Mouse (Mus musculus): ENCODE data around the gene Fibcd1.

The Fibcd1 gene

GRCm38 (mm10) chr2:31844729-31845136 is 1.1 kb downstream of the Fibcd1 start:
- DNase-seq (ENCODE audit: low read depth, low spot score), result no peak
- no peaks in the 10 kb centered on the region for H3K36me3 ChIP-seq (ENCODE audit: control insufficient read depth, insufficient read depth, low read length, poor library complexity, severe bottlenecking)
- peaks cover 2% of the 10 kb centered on the region; the same call in 1 of the 2 replicates for H3K27me3 ChIP-seq (ENCODE audit: control insufficient read depth, insufficient read depth, low read length, poor library complexity, severe bottlenecking)

DNA sequence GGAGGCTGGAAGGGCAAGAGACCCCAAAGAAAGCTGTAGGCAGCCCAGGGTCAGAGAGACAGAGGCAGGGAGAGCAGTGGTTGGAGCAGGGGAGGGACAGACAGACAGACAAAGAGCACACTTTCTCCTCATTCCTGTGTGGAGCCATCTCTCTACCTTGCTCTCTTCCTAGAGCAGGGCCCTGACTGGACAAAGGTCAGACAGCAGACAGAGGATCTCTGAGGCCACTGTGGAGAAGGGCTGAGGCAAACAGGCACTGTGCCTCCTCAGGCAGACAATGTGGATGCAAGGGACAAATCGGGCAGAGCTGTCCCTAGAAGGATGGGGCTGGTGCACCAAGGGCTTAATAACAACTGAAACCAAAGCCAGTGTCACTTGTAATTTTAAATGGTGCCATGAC is 6.9 kb downstream of the Fibcd1 start:
- no peak for DNase-seq (ENCODE audit: low read depth, low spot score)
- H3K27me3 ChIP-seq (ENCODE audit: control insufficient read depth, insufficient read depth, low read length, poor library complexity, severe bottlenecking), result no peaks in the 10 kb centered on the region
- H3K36me3 ChIP-seq (ENCODE audit: control insufficient read depth, insufficient read depth, low read length, poor library complexity, severe bottlenecking), result no peaks in the 10 kb centered on the region

DNA sequence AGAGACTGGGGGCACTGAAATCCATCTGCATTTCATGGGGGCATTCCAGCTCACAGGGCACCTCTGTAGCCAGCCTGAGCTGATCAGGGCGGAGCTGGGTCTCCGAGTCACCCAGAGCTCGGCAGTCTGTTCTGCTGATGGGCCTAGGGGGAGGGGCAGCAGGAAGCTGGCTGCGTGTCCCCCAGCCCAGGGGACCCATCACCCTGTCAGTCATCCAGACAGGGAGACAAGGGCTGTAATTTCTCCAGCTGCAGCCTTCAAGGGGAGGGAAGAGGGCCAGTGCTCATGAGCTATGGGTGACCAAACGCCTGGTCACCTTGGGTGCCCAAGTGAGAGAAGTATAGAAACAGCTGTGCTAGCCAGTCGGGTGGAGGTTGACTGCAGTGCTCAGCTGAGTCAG is 8.8 kb downstream of the Fibcd1 start:
- no peaks in the 10 kb centered on the region for H3K36me3 ChIP-seq (ENCODE audit: control insufficient read depth, insufficient read depth, low read length, poor library complexity, severe bottlenecking)
- no peaks in the 10 kb centered on the region for H3K27me3 ChIP-seq (ENCODE audit: control insufficient read depth, insufficient read depth, low read length, poor library complexity, severe bottlenecking)
- no peak for DNase-seq (ENCODE audit: low read depth, low spot score)

DNA sequence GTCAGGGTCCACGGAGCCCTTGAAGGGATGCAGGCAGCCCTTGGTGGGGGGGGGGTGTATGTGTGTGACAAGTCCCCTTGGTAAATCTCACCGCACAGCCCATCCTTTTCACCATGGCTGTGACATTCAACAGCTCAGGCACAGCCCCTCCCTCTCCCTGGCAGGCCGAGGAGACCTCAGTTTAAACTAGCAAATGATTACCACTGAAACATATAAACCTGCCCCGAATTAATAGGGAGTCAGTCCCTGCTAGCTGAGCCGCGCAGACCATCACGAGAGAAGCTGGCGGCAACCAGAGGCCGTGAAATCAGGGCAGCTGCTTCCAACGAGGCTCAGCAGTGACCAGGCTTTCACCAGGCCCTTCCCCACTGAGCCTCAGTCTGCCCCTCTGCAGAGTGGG is 9.7 kb downstream of the Fibcd1 start:
- Histone ChIP-seq H3K27me3 (ENCODE audit: control insufficient read depth, insufficient read depth, low read length, poor library complexity, severe bottlenecking) (no peaks in the 10 kb centered on the region), H3K36me3 (ENCODE audit: control insufficient read depth, insufficient read depth, low read length, poor library complexity, severe bottlenecking) (no peaks in the 10 kb centered on the region)
- DNase-seq (ENCODE audit: low read depth, low spot score), result no peak

DNA sequence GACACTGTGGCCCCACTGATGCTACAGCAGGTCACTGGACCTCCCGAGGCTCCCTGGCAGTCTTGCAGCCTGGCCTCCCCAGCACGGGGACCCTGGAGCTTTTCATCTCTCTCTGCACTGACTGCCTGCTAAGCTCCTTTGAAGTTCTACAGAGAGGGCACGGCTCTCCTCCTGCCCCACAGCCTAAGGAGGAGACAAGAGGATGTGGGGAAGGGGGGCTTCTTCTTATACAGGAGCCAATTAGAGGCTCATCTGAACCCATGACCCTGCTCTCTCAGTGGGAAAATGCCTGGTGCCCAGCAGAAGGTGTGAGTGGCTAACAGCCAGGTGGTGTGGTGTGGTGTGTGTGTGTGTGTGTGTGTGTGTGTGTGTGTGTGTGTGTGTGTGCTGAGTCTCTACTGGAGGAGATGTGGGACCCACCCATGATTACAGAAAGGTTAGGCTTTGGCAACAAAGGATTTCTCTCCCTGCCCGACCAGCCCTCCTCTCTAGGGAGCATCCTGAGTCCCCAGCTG is 17.4 kb downstream of the Fibcd1 start:
- Histone ChIP-seq H3K27me3 (ENCODE audit: control insufficient read depth, insufficient read depth, low read length, poor library complexity, severe bottlenecking) (no peaks in the 10 kb centered on the region), H3K36me3 (ENCODE audit: control insufficient read depth, insufficient read depth, low read length, poor library complexity, severe bottlenecking) (no peaks in the 10 kb centered on the region)
- DNase-seq (ENCODE audit: low read depth, low spot score), result no peak

- no peak for DNase-seq (ENCODE audit: low read depth, low spot score)
- Histone ChIP-seq H3K36me3 (ENCODE audit: control insufficient read depth, insufficient read depth, low read length, poor library complexity, severe bottlenecking) (no peaks in the 10 kb centered on the region), H3K27me3 (ENCODE audit: control insufficient read depth, insufficient read depth, low read length, poor library complexity, severe bottlenecking) (no peaks in the 10 kb centered on the region)
Measured at GRCm38 (mm10) chr2:31827877-31828276, 17.9 kb downstream of the Fibcd1 start.

DNA sequence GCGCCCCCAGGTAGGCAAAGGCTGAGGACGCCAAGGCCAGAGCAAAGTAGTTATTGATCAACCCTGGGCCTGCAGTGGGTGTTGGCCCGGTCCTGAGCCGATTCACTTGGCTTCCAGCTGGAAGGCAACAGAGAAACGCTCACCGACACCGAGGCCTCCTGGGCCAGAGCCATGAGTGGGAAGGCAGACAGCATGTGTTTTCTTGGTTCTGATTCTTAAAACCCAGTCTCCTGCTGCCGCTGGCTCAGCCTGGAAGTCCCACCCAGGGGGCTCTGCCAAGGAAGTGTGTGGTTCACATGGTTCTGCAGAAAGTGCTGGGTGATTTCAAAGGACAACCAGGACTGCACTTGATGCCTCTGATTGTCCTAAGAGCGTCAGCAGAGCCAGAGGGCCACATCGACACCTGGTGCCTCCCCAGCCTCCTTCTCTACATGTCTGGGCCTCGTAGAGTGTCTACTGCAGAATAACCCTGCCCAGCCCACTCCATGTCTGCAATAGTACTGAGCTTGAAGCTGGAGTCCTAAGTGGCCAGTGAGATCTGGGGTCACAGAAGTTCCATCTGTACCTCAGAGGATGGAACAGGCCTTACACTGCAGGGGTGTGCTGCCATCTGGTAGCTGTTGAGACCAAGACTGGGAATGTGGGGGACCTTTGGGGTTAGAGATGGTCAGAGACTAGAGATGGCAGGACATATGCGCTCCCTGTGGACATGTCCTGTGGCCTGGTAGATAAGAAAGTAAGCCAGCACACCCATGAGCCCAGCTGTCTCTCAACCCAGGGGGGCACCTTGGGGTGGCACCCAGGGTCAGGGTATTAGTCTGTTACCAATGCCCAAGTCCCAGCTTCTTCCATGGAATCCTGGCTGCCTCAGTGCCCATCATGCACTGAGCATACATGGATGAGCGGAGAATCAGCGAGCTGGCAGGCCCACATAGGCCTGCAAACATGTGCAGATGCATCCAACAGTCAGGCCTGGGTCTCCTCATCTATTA is 19.4 kb downstream of the Fibcd1 start:
- no peak for DNase-seq (ENCODE audit: low read depth, low spot score)
- Histone ChIP-seq H3K36me3 (ENCODE audit: control insufficient read depth, insufficient read depth, low read length, poor library complexity, severe bottlenecking) (no peaks in the 10 kb centered on the region), H3K27me3 (ENCODE audit: control insufficient read depth, insufficient read depth, low read length, poor library complexity, severe bottlenecking) (no peaks in the 10 kb centered on the region)

GRCm38 (mm10) chr2:31825469-31825911 is 20.3 kb downstream of the Fibcd1 start:
- H3K36me3 ChIP-seq (ENCODE audit: control insufficient read depth, insufficient read depth, low read length, poor library complexity, severe bottlenecking), result no peaks in the 10 kb centered on the region
- H3K27me3 ChIP-seq (ENCODE audit: control insufficient read depth, insufficient read depth, low read length, poor library complexity, severe bottlenecking), result no peaks in the 10 kb centered on the region
- no peak for DNase-seq (ENCODE audit: low read depth, low spot score)

GRCm38 (mm10) chr2:31823933-31824730 is 21.7 kb downstream of the Fibcd1 start:
- H3K27me3 ChIP-seq (ENCODE audit: control insufficient read depth, insufficient read depth, low read length, poor library complexity, severe bottlenecking), result no peaks in the 10 kb centered on the region
- no peaks in the 10 kb centered on the region for H3K36me3 ChIP-seq (ENCODE audit: control insufficient read depth, insufficient read depth, low read length, poor library complexity, severe bottlenecking)
- DNase-seq (ENCODE audit: low read depth, low spot score), result peak; percentile 67

- H3K27me3 ChIP-seq (ENCODE audit: control insufficient read depth, insufficient read depth, low read length, poor library complexity, severe bottlenecking), result no peaks in the 10 kb centered on the region
- DNase-seq (ENCODE audit: low read depth, low spot score), result peak; percentile 98
- no peaks in the 10 kb centered on the region for H3K36me3 ChIP-seq (ENCODE audit: control insufficient read depth, insufficient read depth, low read length, poor library complexity, severe bottlenecking)
Measured at GRCm38 (mm10) chr2:31822524-31823371, 23.1 kb downstream of the Fibcd1 start.

DNA sequence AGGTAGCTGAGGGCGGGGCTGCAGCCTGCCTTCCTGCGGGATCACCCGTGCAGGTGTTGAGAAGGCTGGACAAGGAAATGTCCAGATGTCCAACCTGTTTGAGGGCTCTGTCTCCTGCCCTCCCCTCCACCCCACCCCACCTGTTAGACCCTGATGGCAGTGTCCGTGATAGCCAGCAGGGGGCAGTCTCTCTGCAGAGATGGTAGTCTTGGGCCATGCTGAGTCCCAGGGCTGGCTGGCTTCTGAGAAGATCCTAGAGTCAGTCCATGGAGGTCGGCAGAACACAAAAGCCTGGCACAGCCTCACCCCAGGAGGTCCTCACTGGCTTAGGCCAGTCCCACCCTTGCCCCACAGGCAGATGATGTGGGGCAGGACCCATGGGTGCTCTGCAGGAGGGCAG is 30.4 kb downstream of the Fibcd1 start:
- Histone ChIP-seq H3K36me3 (ENCODE audit: control insufficient read depth, insufficient read depth, low read length, poor library complexity, severe bottlenecking) (no peaks in the 10 kb centered on the region), H3K27me3 (ENCODE audit: control insufficient read depth, insufficient read depth, low read length, poor library complexity, severe bottlenecking) (no peaks in the 10 kb centered on the region)
- DNase-seq (ENCODE audit: low read depth, low spot score), result peak; percentile 86

GRCm38 (mm10) chr2:31814699-31815098 is 31.1 kb downstream of the Fibcd1 start:
- no peaks in the 10 kb centered on the region for H3K36me3 ChIP-seq (ENCODE audit: control insufficient read depth, insufficient read depth, low read length, poor library complexity, severe bottlenecking)
- no peak for DNase-seq (ENCODE audit: low read depth, low spot score)
- H3K27me3 ChIP-seq (ENCODE audit: control insufficient read depth, insufficient read depth, low read length, poor library complexity, severe bottlenecking), result no peaks in the 10 kb centered on the region

GRCm38 (mm10) chr2:31813641-31814040 is 32.2 kb downstream of the Fibcd1 start:
- no peaks in the 10 kb centered on the region for H3K36me3 ChIP-seq (ENCODE audit: control insufficient read depth, insufficient read depth, low read length, poor library complexity, severe bottlenecking)
- no peak for DNase-seq (ENCODE audit: low read depth, low spot score)
- H3K27me3 ChIP-seq (ENCODE audit: control insufficient read depth, insufficient read depth, low read length, poor library complexity, severe bottlenecking), result no peaks in the 10 kb centered on the region

Data from splenic B cell, adult 2 months (primary cell).